Mouse (Mus musculus) myocyte (in vitro differentiated cells): ENCODE results near the gene Dnah14.

ENCODE experiments used
- CEBPB ChIP-seq: IDR thresholded peaks from 2 replicates; pipeline ENCODE4 v1.6.1; 2011; ENCODE audit warnings: mild to moderate bottlenecking, moderate library complexity; ENCODE audit not compliant: poor library complexity, insufficient read depth, severe bottlenecking
- E2F4 ChIP-seq: IDR thresholded peaks from one replicate; pipeline ENCODE4 v1.6.1; 2011; ENCODE audit warnings: mild to moderate bottlenecking, control low read depth, moderate library complexity; ENCODE audit not compliant: insufficient read depth
- MAX ChIP-seq: IDR thresholded peaks from one replicate; pipeline ENCODE4 v1.6.1; 2011; ENCODE audit warnings: low read depth, mild to moderate bottlenecking, control low read depth
- MYOD1 ChIP-seq, 3 experiments: IDR thresholded peaks; one replicate each; pipeline ENCODE4 v1.6.1; 2011; ENCODE audit warnings: control low read depth in 2 of 3, low read depth in 2 of 3, mild to moderate bottlenecking in 2 of 3, moderate library complexity in 1 of 3; ENCODE audit not compliant: insufficient read length in 2 of 3, control insufficient read depth in 1 of 3
- MYOG ChIP-seq, 3 experiments: IDR thresholded peaks; one replicate each; pipeline ENCODE4 v1.6.1; 2011; ENCODE audit warnings: control low read depth in 2 of 3, low read depth in 2 of 3, mild to moderate bottlenecking in 2 of 3; ENCODE audit not compliant: insufficient read length in 2 of 3, control insufficient read depth in 1 of 3, insufficient read depth in 1 of 3
- POLR2A ChIP-seq: IDR thresholded peaks from one replicate; pipeline ENCODE4 v1.6.1; 2011; ENCODE audit warnings: low read depth, mild to moderate bottlenecking, control low read depth, moderate library complexity; ENCODE audit not compliant: insufficient read length
- POLR2AphosphoS2 ChIP-seq: IDR thresholded peaks from one replicate; pipeline ENCODE4 v1.6.1; 2011; ENCODE audit warnings: low read depth, control low read depth; ENCODE audit not compliant: insufficient read length
- REST ChIP-seq: IDR thresholded peaks from one replicate; pipeline ENCODE4 v1.6.1; 2011; ENCODE audit warnings: mild to moderate bottlenecking, control low read depth, moderate library complexity; ENCODE audit not compliant: insufficient read depth, insufficient read length
- SRF ChIP-seq: IDR thresholded peaks from one replicate; pipeline ENCODE4 v1.6.1; 2011; ENCODE audit warnings: low read depth; ENCODE audit not compliant: control insufficient read depth, insufficient read length
- TCF12 ChIP-seq: IDR thresholded peaks from one replicate; pipeline ENCODE4 v1.6.1; 2011; ENCODE audit warnings: mild to moderate bottlenecking, control low read depth; ENCODE audit not compliant: poor library complexity, insufficient read depth, severe bottlenecking
- TCF3 ChIP-seq: IDR thresholded peaks from one replicate; pipeline ENCODE4 v1.6.1; 2011; ENCODE audit warnings: low read depth, control low read depth; ENCODE audit not compliant: insufficient read length
- USF1 ChIP-seq: IDR thresholded peaks from one replicate; pipeline ENCODE4 v1.6.1; 2011; ENCODE audit warnings: low read depth, mild to moderate bottlenecking, control low read depth, moderate library complexity

DNA sequence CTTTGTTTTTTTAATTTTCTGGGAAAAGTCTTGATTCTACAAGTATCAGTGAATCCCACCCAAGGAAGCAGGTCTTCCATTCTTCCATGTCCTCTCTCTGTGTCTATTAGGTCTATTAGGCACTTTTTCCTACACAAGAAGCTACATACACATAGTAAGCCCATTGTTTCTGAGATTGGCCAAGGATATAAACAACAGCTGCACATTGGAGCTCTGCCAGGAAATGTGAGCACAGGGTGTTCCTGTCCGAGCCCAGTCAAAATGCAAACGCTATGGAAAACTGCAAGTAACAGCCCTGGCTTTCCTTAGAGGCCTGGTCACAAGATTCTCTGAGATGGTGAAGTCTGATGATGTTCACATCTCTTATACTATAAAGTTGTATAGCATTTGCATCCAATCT lies 217.2 kb downstream of the Dnah14 start:
- TF ChIP-seq POLR2AphosphoS2, result no peak
- TF ChIP-seq MYOG (IDR thresholded peaks at IDR 0.05; ENCODE audit: control insufficient read depth in 1 of 3, insufficient read depth in 1 of 3, insufficient read length in 2 of 3, low read depth in 2 of 3), result no peak
- TF ChIP-seq POLR2A, result no peak
- TF ChIP-seq REST, result no peak
- TF ChIP-seq TCF12, result no peak
- TF ChIP-seq USF1, result no peak
- TF ChIP-seq MAX, result no peak
- TF ChIP-seq E2F4, result no peak
- TF ChIP-seq MYOD1 (IDR thresholded peaks at IDR 0.05; ENCODE audit: control insufficient read depth in 1 of 3, insufficient read length in 2 of 3, low read depth in 2 of 3), result no peak
- TF ChIP-seq CEBPB, result no peak
- TF ChIP-seq TCF3, result no peak
- no peak for TF ChIP-seq SRF
